Mouse (Mus musculus) kidney, embryonic 16.5 days (tissue): Measurements from ENCODE around the gene Wnt11. TPM values are rescaled to one million over a fixed set of nuclear protein-coding genes. Genes with fewer than 3 reads are reported as not detected.

ENCODE experiments used
- ATAC-seq: fragments of 200-750 bp; cut with Nextera tagmentation; 2 replicates; pipeline ENCODE4 v1.8.0; 2017; ENCODE audit warnings: moderate TSS enrichment; ENCODE audit not compliant: low FRiP score, low TSS enrichment
- H3K27ac ChIP-seq: fragments of 300-500 bp; sonication (generic); 2 replicates; pipeline ENCODE4 v1.5.1; 2014; ENCODE audit warnings: low read length
- H3K27me3 ChIP-seq: fragments of 300-500 bp; sonication (generic); 2 replicates; pipeline ENCODE4 v1.6.1; 2014; ENCODE audit warnings: low read length, control low read depth, mixed read lengths; ENCODE audit not compliant: insufficient read depth
- H3K36me3 ChIP-seq: fragments of 300-500 bp; sonication (generic); 2 replicates; pipeline ENCODE4 v1.6.1; 2014; ENCODE audit warnings: low read length, control low read depth, mixed read lengths; ENCODE audit not compliant: insufficient read depth
- H3K4me1 ChIP-seq: fragments of 300-500 bp; sonication (generic); 2 replicates; pipeline ENCODE4 v1.6.1; 2014; ENCODE audit warnings: low read length, control low read depth, mixed read lengths; ENCODE audit not compliant: insufficient read depth
- H3K4me2 ChIP-seq: fragments of 300-500 bp; sonication (generic); replicated peaks from 2 replicates; pipeline ENCODE4 v1.6.1; 2014; ENCODE audit warnings: low read depth, low read length
- H3K4me3 ChIP-seq: fragments of 300-500 bp; sonication (generic); 2 replicates; pipeline ENCODE4 v1.5.1; 2014; ENCODE audit warnings: mild to moderate bottlenecking, low read length
- H3K9ac ChIP-seq: fragments of 300-500 bp; sonication (generic); replicated peaks from 2 replicates; pipeline ENCODE4 v1.6.1; 2014; ENCODE audit warnings: low read length
- H3K9me3 ChIP-seq: fragments of 300-500 bp; sonication (generic); 2 replicates; pipeline ENCODE4 v1.6.1; 2016; ENCODE audit warnings: low read length, control low read depth
- WGBS: fragments of 180-500 bp; shearing (Covaris S2); extraction: QIAGEN DNeasy Blood & Tissue Kit; methylation state at CpG from one replicate; pipeline ENCODE4 v1.1.7; 2014; 5-methylcytosine and 5-hydroxymethylcytosine counted together
- polyA plus RNA-seq: library from polyadenylated mRNA; unstranded; fragments of >200 nt; fragmentation: Nextera tagmentation; extraction: Ambion mirVana; gene quantifications from 2 replicates; pipeline ENCODE4 v1.2.1, GENCODE M21; 2015

Gene Wnt11
- polyA plus RNA-seq, 1 experiment from 2014 or later = 33.3 TPM

DNA sequence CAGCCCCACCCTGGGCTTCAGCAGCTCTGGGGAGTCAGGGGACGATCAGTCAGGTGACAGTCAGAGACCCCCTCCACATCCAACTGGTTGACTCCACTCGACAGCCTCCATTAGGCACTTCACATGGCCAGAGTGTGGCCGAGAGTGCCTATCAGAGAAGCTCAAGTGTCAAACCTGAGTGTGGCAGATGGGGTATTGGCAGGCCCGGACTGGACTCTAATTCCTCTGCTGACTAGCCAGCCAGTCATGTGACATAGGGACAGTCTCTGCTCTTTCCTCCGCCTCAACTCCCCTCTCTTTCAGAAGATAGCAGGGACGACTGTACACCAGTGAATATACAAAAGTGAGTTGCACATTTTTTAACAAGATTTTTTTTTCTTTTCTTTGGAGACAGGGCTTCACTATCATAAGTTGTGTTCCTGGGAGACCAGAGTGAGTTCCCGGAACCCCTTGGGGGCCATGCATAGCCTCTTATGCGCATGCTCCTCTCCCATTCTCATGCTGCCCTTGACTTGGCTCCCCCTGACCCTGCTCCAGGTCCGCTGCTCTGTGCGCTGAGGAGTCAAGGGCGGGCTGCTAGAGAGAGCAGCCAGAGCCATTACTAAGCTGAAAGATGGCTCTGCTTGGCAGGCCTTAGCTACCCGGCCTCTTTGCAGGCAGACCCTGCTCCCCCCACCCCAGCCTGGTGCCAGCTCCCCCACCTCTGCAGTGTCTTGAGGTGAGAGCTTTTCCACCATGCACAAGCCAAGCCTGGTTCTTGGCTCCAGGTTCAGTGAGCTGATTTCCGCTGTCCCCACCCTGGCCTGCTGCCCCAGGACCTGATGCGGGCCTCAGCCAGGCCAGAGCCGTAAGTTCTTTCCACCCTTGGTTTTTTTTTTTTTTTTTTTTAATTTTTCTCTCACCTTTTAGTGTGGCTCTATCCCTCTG, 10.8 kb upstream of the Wnt11 start:
- Histone ChIP-seq H3K27me3 (0 out of 2 replicates have a peak, but pooled peaks cover 4% of the 10 kb centered on the region), H3K36me3 (no peaks in the 10 kb centered on the region), H3K9me3 (no peaks in the 10 kb centered on the region), H3K4me2 (no peak overlapping the region), H3K27ac (no peak overlapping the region), H3K9ac (no peak overlapping the region), H3K4me3 (no peak overlapping the region), H3K4me1 (no peaks in the 10 kb centered on the region)
- no peak for ATAC-seq
- 67% methylated on average over 15 of the region's 15 CpGs for WGBS

DNA sequence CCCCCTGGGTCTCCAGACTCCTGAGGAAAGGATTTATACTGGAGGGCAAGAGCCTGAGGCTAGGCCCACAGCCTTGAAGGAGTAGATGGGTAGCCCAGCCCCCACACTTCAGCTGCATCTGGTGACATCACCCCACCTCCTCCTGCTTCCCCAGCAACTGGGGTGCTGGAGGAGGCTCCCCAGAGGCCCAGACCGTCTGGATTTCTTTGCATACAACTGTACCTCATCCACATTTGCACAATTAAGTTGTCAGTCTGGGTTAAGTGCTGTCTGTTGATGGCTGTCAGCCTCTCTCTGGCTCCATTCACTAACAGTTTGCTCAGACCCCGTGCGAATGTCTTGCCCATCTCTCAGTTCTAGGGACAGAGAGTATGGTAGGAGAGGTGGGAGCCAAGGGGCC, 6.9 kb upstream of the Wnt11 start:
- H3K27ac ChIP-seq = no peak overlapping the region
- no peak overlapping the region for H3K4me2 ChIP-seq
- no peak for ATAC-seq
- whole genome bisulfite sequencing = 61% methylated on average over 3 of the region's 3 CpGs
- H3K27me3 ChIP-seq = peaks cover 27% of the 10 kb centered on the region
- H3K36me3 ChIP-seq = no peaks in the 10 kb centered on the region
- H3K4me3 ChIP-seq = no peak overlapping the region
- peaks cover 13% of the 10 kb centered on the region; the same call in 1 of the 2 replicates for H3K4me1 ChIP-seq
- H3K9ac ChIP-seq = no peak overlapping the region
- H3K9me3 ChIP-seq = no peaks in the 10 kb centered on the region

DNA sequence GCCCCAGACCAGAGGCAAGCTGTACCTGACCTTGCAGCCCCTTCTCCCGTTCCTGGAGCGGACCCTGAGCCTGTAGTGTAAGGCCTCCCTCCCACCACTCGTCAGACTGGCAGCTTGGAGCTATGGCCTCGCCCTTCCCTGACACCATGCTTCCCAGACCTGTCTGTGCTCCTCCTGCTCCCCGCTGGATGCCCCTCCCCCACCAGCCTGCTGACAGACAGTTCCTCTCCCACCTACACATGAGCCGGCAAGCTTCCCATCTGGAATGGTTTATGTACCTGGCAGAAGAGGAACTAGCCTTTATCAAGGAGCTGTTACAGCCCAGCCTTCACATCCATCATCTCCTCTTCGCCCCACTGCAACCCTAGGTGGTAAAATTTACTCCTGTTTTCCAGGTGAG, 6.0 kb upstream of the Wnt11 start:
- Histone ChIP-seq H3K27me3 (peaks cover 34% of the 10 kb centered on the region), H3K9ac (no peak overlapping the region), H3K4me3 (no peak overlapping the region), H3K4me1 (peaks cover 13% of the 10 kb centered on the region; the same call in 1 of the 2 replicates), H3K4me2 (no peak overlapping the region), H3K36me3 (no peaks in the 10 kb centered on the region), H3K9me3 (no peaks in the 10 kb centered on the region), H3K27ac (no peak overlapping the region)
- ATAC-seq = no peak
- 20% methylated on average over 7 of the region's 7 CpGs for WGBS

DNA sequence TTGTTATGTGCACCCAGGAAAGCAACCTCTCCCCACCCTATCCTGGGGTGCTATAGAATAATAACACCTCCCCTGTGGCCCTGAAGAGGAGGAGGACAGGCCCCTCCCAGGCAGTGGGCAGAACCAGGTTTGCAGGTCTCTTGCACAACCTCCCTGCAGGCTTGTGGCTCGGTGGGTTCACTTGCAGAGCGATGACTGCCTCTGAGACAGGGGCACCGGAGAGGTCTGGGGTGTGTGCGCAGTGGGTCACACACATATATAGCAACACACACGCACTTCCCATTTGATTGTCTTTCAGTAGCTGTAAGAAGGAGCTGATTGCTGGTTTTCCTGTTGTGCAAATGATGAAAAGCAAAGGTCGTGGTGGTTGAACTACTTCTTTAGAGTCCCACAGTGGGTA, 3.6 kb upstream of the Wnt11 start:
- H3K27me3 ChIP-seq = peaks cover 58% of the 10 kb centered on the region
- 67% methylated on average over 6 of the region's 6 CpGs for WGBS
- ATAC-seq = no peak

DNA sequence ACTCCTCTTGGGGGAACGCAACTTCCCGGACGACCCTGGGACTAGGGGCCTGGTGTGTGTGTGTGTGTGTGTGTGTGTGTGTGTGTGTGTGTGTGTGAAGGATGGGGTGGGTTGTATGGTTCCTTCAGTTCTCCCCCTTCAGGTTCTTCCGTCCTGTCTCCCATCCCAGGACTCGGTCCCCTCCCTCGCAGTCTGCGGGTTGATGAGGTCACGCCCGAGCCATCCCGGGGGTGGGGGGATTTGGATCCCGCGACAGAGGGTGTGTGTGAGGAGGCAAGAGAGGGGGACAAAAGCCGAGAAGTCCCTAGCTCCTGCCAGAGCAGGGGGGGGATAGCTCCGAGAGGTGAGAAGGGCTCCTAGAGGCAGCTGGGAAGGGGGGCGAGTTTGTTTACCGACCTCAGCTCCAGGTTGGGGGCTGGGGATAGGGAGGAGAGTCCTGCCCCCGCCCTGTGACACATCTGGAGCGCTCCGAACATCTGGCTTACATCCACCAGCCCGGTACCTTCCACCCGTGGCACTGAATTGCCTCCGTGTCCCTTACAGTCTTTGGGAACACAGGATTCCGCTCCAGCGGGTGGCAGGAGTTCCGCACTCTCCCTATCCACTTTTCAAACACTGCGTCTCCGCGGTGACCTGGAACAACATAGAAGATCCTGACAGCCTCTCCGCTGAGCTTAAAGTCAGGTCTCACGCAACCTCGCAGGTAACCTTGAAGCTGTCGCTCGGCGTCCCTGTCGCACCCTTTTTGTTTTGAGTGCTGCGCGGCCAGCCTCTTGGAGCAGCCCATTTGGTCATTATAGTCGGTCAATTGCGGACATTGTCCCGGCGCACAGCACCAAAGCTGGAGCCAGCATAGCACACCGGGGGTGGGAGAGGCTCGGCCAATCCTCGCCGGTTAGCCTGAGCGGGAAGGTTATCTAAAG, 868 bp downstream of the Wnt11 start:
- Histone ChIP-seq H3K27ac (no peak overlapping the region; the same call in 1 of the 2 replicates), H3K4me3 (peak overlapping the region; percentile 70), H3K27me3 (peaks cover 82% of the 10 kb centered on the region), H3K4me1 (peaks cover 69% of the 10 kb centered on the region), H3K4me2 (peak overlapping the region; percentile 97), H3K36me3 (no peaks in the 10 kb centered on the region), H3K9ac (peak overlapping the region; percentile 73), H3K9me3 (no peaks in the 10 kb centered on the region)
- no peak for ATAC-seq
- WGBS = under 1% methylated on average over 46 of the region's 46 CpGs

More for the DNA sequence above, 3.6 kb upstream of the Wnt11 start:
- Histone ChIP-seq H3K36me3 (no peaks in the 10 kb centered on the region), H3K9ac (no peak overlapping the region), H3K4me1 (peaks cover 31% of the 10 kb centered on the region), H3K9me3 (no peaks in the 10 kb centered on the region), H3K4me3 (no peak overlapping the region), H3K27ac (no peak overlapping the region), H3K4me2 (no peak overlapping the region)

DNA sequence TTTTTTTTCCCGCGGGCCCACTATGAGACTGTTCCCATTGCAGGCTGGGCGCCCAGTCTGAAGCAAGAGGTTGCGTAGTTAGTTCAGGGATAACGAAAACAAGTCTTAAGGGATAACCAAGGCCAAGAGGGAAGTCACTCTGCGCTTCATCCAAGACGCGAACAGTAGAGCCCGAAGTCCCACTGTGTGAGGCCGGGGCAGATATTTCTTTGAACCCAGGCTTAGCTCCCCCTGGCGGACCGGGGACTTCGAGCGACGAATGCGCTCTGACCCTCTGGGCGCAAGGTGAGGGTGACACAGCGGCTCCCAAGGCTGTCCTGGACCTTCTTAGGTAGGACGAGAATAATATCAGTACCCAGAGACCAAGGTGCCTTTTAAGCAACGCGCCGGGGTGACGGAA, 1.7 kb downstream of the Wnt11 start:
- H3K4me3 ChIP-seq = peak overlapping the region; percentile 70
- whole genome bisulfite sequencing = 2% methylated on average over 23 of the region's 23 CpGs
- no peak for ATAC-seq
- H3K36me3 ChIP-seq = no peaks in the 10 kb centered on the region
- H3K4me2 ChIP-seq = peak overlapping the region; percentile 97
- peaks cover 81% of the 10 kb centered on the region for H3K27me3 ChIP-seq
- H3K9me3 ChIP-seq = no peaks in the 10 kb centered on the region
- no peak overlapping the region; the same call in 1 of the 2 replicates for H3K27ac ChIP-seq
- H3K9ac ChIP-seq = peak overlapping the region; percentile 73
- peaks cover 69% of the 10 kb centered on the region for H3K4me1 ChIP-seq

DNA sequence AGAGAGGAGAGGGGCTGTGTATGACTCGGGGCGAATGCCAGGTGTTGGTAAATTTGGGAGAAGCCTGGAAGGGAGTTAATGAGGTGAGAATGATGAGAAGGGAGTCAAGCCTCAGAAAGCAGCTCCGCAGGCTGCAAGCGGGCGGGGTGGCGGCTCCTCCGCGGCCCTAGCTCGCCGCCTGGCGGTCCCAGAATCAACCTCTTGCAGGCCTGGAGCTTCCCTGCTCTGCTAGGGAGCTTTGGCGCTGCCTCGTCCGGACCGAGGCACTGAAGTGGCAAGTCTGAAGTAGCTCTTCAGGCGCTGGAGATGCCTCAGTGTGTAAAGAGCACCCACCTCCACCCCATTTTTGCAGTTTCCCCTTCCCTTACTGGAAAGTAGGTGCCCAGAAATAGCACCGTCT, 3.0 kb downstream of the Wnt11 start:
- Histone ChIP-seq H3K4me2 (peak overlapping the region; percentile 97), H3K4me3 (peak overlapping the region; percentile 70), H3K27me3 (peaks cover 73% of the 10 kb centered on the region), H3K27ac (peak overlapping the region; percentile 16; the same call in 1 of the 2 replicates), H3K36me3 (no peaks in the 10 kb centered on the region), H3K9ac (peak overlapping the region; percentile 70), H3K4me1 (peaks cover 63% of the 10 kb centered on the region), H3K9me3 (no peaks in the 10 kb centered on the region)
- WGBS = 0% methylated on average over 17 of the region's 17 CpGs
- peak; percentile 79 for ATAC-seq

DNA sequence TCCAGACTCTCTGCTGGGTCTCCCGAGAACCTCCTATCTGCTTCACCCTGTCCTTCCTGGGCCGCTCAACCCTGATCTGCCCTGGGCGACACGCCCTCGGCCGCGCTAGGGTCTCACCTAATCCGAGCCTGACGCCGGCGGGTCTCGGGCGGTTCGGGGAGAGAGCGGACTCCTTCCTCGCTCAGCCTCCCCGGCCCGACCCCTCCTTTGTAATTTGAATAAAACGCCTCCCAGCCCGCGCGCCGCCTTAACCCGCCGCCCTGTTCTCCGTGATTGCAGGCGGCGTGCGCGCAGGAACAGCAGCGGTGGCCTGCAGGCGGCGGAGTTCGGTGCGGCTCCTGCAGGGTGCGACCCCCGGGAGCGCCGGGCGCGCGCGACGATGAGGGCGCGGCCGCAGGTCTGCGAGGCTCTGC, 3.8 kb downstream of the Wnt11 start:
- H3K27ac ChIP-seq = no peak overlapping the region
- ATAC-seq = peak; percentile 36
- H3K4me3 ChIP-seq = peak overlapping the region; percentile 70
- peaks cover 72% of the 10 kb centered on the region for H3K4me1 ChIP-seq
- no peaks in the 10 kb centered on the region for H3K36me3 ChIP-seq
- peak overlapping the region; percentile 97 for H3K4me2 ChIP-seq
- WGBS = under 1% methylated on average over 48 of the region's 48 CpGs
- peaks cover 65% of the 10 kb centered on the region for H3K27me3 ChIP-seq
- H3K9me3 ChIP-seq = no peaks in the 10 kb centered on the region
- H3K9ac ChIP-seq = peak overlapping the region; percentile 70

DNA sequence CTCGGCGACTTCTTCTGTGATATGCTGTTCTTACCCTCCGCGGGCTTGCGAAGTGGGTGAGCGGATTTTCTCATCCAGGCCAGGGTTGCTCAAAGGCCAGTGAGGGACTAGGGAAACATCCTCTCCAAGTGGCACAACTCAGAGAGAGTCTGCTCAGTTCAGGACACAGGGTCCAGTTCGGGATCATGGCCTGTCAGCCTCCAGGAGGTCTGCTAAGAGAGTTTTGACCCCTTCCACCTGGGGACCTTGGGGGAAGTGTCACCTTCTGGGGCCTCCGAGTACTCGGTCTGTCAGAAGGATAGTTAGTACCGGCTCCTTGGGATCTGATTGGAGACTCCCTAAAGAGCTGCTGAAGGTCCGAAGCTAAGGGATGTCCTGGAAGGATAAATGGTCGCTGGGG, 4.4 kb downstream of the Wnt11 start:
- WGBS = 5% methylated on average over 12 of the region's 12 CpGs

More for the DNA sequence above, 4.4 kb downstream of the Wnt11 start:
- Histone ChIP-seq H3K27me3 (peaks cover 60% of the 10 kb centered on the region), H3K27ac (no peak overlapping the region), H3K4me1 (peaks cover 73% of the 10 kb centered on the region), H3K4me2 (peak overlapping the region; percentile 97), H3K4me3 (peak overlapping the region; percentile 70), H3K36me3 (no peaks in the 10 kb centered on the region), H3K9ac (peak overlapping the region; percentile 70), H3K9me3 (no peaks in the 10 kb centered on the region)
- no peak for ATAC-seq
